Mouse (Mus musculus) forebrain, postnatal 0 days (tissue): ENCODE data around the gene Nudt16l1. TPM values are rescaled to one million over a fixed set of nuclear protein-coding genes. Genes with fewer than 3 reads are reported as not detected.

Source experiments
- ATAC-seq: fragments of 200-750 bp; cut with Nextera tagmentation; 2 replicates; pipeline ENCODE4 v1.8.0; 2017; ENCODE audit warnings: mild to moderate bottlenecking, moderate library complexity
- DNase-seq: peaks from one replicate; pipeline ENCODE4 v3.0.0-alpha.2; 2015
- H3K27ac ChIP-seq: fragments of 300-500 bp; sonication (generic); 2 replicates; pipeline ENCODE4 v1.5.1; 2014; ENCODE audit warnings: low read depth, mild to moderate bottlenecking, antibody characterized with exemption, low read length, moderate library complexity, mixed read lengths
- H3K27me3 ChIP-seq: fragments of 300-500 bp; sonication (generic); 2 replicates; pipeline ENCODE4 v1.6.1; 2014; ENCODE audit warnings: mild to moderate bottlenecking, low read length, mixed read lengths; ENCODE audit not compliant: insufficient read depth
- H3K36me3 ChIP-seq: fragments of 300-500 bp; sonication (generic); 2 replicates; pipeline ENCODE4 v1.6.1; 2014; ENCODE audit warnings: mild to moderate bottlenecking, moderate library complexity; ENCODE audit not compliant: insufficient read depth
- H3K4me1 ChIP-seq: fragments of 300-500 bp; sonication (generic); 2 replicates; pipeline ENCODE4 v1.6.1; 2014; ENCODE audit warnings: antibody characterized with exemption; ENCODE audit not compliant: insufficient read depth
- H3K4me2 ChIP-seq: fragments of 300-500 bp; sonication (generic); 2 replicates; pipeline ENCODE4 v1.6.1; 2014; ENCODE audit warnings: low read depth, mild to moderate bottlenecking, moderate library complexity
- H3K4me3 ChIP-seq: fragments of 300-500 bp; sonication (generic); 2 replicates; pipeline ENCODE4 v1.5.1; 2014; ENCODE audit warnings: low read depth, low read length, mixed read lengths
- H3K9ac ChIP-seq: fragments of 300-500 bp; sonication (generic); 2 replicates; pipeline ENCODE4 v1.6.1; 2014; ENCODE audit warnings: mild to moderate bottlenecking
- H3K9me3 ChIP-seq: fragments of 300-500 bp; sonication (generic); 2 replicates; pipeline ENCODE4 v1.6.1; 2016; ENCODE audit warnings: low read length
- CTCF ChIP-seq: sonication (generic); IDR thresholded peaks from 2 replicates; pipeline ENCODE4 v1.5.1; 2016; ENCODE audit warnings: antibody characterized with exemption, control low read depth, low read depth
- WGBS: fragments of 180-500 bp; shearing (Covaris S2); extraction: QIAGEN DNeasy Blood & Tissue Kit; methylation state at CpG from one replicate; pipeline ENCODE4 v1.1.7; 2014; 5-methylcytosine and 5-hydroxymethylcytosine counted together
- polyA plus RNA-seq: library from polyadenylated mRNA; unstranded; fragments of >200 nt; fragmentation: Nextera tagmentation; extraction: Ambion mirVana; gene quantifications from 2 replicates; pipeline ENCODE4 v1.2.1, GENCODE M21; 2015
- total RNA-seq: library from RNA; depleted of rRNA; stranded (reverse); fragments of >200 nt; gene quantifications from 2 replicates; pipeline ENCODE4 v1.2.3, GENCODE M21; 2014; rRNA removed

The Nudt16l1 gene
- total RNA-seq (36.6 and 40.0 TPM in 2 replicates), polyA plus RNA-seq (133 and 140 TPM in 2 replicates)

DNA sequence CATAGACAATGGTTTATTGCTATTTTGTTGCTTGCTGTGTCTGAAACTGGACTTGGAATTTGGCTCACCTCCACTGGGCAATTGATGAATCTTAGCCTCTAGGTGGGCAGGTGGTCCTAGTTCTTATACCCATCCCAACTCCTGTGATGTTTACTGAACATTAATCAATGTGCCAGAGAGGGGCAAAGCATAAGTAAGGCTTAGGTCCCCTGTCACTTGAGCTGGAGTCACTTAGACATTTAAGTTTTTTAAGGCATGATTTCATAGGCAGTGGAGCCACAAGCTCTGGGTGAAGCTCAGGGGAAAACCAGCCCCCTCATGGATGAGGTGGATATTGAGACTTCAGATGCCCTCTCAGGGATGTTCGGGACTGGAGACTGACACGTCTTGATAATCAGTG, at the start of gene Nudt16l1:
Gene Nudt16l1, plus strand, starts transcription at position 301 of the 400 bp plus-strand sequence.
- Histone ChIP-seq H3K4me1 (peaks cover 8% of the 10 kb centered on the region; the same call in 1 of the 2 replicates), H3K27ac (peak within 1 kb of the TSS; percentile 87), H3K36me3 (peaks cover 74% of the 10 kb centered on the region), H3K4me3 (peak within 1 kb of the TSS; percentile 95), H3K9ac (peak within 1 kb of the TSS; percentile 98), H3K4me2 (peak within 1 kb of the TSS; percentile 95), H3K27me3 (no peaks in the 10 kb centered on the region), H3K9me3 (no peaks in the 10 kb centered on the region)
- ATAC-seq = no peak
- WGBS = 9% methylated on average over 2 of the region's 2 CpGs
- TF ChIP-seq CTCF = no peak
- DNase-seq = no peak

- Histone ChIP-seq H3K27ac (no peak overlapping the region), H3K36me3 (no peaks in the 10 kb centered on the region), H3K9me3 (no peaks in the 10 kb centered on the region), H3K4me2 (no peak overlapping the region), H3K9ac (no peak overlapping the region), H3K4me1 (peaks cover 16% of the 10 kb centered on the region), H3K4me3 (no peak overlapping the region), H3K27me3 (no peaks in the 10 kb centered on the region)
- TF ChIP-seq CTCF = no peak
- 71% methylated on average over 4 of the region's 4 CpGs for WGBS
- ATAC-seq (no peak), DNase-seq (no peak)
These were observed 48.3 kb upstream of the Nudt16l1 start for GRCm38 (mm10) chr16:4890201-4890709.

DNA sequence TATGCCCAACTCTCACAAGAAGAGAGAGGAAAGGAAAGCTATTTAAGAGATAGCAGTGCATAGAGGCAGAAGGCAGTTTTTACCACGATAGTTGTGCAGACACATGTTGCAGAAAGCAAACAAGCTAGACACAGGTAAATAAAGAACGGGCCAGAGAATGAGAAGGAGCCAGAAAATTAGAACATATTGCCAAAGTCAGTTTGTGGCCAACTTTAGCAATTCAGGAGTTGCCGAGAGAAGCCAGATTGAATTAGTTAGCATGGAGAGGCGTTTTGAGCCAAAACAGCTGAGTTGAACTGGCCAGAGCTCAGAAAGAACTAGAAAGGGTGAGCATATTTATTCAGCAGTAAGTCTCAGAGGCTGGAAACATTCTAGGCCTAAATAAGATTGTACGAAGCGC, 46.4 kb upstream of the Nudt16l1 start:
- no peaks in the 10 kb centered on the region for H3K9me3 ChIP-seq
- WGBS = 65% methylated on average over 6 of the region's 6 CpGs
- no peaks in the 10 kb centered on the region for H3K27me3 ChIP-seq
- H3K36me3 ChIP-seq = no peaks in the 10 kb centered on the region
- no peak for TF ChIP-seq CTCF
- ATAC-seq (no peak), DNase-seq (no peak)
- H3K9ac ChIP-seq = no peak overlapping the region
- no peak overlapping the region for H3K27ac ChIP-seq
- no peak overlapping the region for H3K4me2 ChIP-seq
- H3K4me3 ChIP-seq = no peak overlapping the region
- peaks cover 13% of the 10 kb centered on the region for H3K4me1 ChIP-seq

DNA sequence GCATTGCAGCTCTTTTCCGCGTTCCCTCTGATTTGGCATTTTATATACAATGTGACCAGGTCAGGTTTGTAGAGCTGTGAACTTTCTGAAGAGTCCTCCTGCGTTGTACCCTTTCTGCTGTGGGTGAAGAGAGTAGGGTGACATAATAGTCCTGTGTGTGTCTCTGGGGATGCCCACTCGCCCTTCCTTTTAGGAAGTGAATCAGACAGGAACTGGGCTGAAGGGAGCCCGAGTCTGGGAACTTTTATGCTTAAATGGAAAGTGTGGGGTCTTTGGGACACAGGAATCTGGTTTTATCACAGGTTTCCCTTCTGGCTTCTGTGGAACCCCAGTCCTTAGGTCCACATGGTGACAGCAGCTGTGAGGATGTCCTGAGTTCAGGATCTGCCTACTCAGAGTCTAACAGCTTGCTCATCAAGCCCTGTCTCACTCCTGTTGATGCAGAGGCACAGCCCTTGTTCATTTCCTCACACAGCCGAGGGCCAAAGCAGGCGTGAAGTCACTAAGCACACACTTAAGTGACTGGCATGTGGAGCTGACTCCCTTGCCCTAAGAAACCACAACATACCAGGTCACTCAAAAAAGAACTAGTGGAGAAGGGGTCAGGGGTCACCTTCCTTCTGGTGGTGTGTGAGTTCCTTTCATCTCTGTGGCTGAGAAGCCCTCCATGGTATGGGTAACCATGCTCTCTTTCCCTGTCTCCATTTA, 44.2 kb upstream of the Nudt16l1 start:
- WGBS = 87% methylated on average over 7 of the region's 7 CpGs
- ATAC-seq (no peak), DNase-seq (no peak)
- Histone ChIP-seq H3K4me1 (no peaks in the 10 kb centered on the region), H3K27me3 (no peaks in the 10 kb centered on the region), H3K4me2 (no peak overlapping the region), H3K4me3 (no peak overlapping the region), H3K27ac (no peak overlapping the region), H3K36me3 (no peaks in the 10 kb centered on the region), H3K9ac (no peak overlapping the region), H3K9me3 (no peaks in the 10 kb centered on the region)
- no peak for TF ChIP-seq CTCF

- Histone ChIP-seq H3K9ac (no peak overlapping the region), H3K4me3 (no peak overlapping the region), H3K9me3 (no peaks in the 10 kb centered on the region), H3K27me3 (no peaks in the 10 kb centered on the region), H3K36me3 (no peaks in the 10 kb centered on the region), H3K4me1 (no peaks in the 10 kb centered on the region), H3K4me2 (no peak overlapping the region), H3K27ac (no peak overlapping the region)
- no peak for ATAC-seq
- 76% methylated on average over 5 of the region's 5 CpGs for WGBS
- no peak for TF ChIP-seq CTCF
- DNase-seq = no peak
These were observed 42.1 kb upstream of the Nudt16l1 start for GRCm38 (mm10) chr16:4896249-4897027.

DNA sequence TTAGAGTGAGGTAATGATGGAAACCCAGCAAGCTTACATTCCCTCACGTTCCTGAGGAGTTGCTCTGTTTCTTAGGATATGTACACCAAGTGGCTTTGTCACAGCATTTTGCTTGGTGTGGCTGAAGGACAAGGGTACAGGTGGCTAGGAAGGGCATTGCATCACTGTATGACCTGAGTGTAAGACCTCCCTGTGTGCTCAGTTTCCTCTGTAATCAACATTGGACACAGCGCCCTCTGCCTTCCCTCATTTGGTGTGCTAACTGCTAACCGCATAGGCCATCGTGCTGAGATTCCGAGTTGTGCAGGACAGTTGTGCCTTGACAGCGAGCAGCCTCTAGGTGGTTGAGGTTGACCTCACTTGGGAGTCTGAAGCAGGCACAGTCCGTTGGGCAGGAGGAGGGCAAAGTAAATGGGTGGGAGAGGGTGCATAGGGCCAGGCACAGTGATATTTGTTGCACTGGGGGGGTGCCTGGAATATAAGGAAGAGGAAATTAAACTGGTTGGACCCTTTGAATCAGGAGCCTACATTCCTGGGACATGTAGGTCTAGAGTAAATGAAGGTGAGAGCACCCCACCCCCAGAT, 41.3 kb upstream of the Nudt16l1 start:
- Histone ChIP-seq H3K9me3 (no peaks in the 10 kb centered on the region), H3K4me2 (no peak overlapping the region), H3K27me3 (no peaks in the 10 kb centered on the region), H3K9ac (no peak overlapping the region), H3K36me3 (no peaks in the 10 kb centered on the region), H3K4me3 (no peak overlapping the region), H3K27ac (no peak overlapping the region), H3K4me1 (no peaks in the 10 kb centered on the region)
- TF ChIP-seq CTCF = peak; percentile 31
- 50% methylated on average over 7 of the region's 7 CpGs for WGBS
- DNase-seq = no peak
- no peak for ATAC-seq

DNA sequence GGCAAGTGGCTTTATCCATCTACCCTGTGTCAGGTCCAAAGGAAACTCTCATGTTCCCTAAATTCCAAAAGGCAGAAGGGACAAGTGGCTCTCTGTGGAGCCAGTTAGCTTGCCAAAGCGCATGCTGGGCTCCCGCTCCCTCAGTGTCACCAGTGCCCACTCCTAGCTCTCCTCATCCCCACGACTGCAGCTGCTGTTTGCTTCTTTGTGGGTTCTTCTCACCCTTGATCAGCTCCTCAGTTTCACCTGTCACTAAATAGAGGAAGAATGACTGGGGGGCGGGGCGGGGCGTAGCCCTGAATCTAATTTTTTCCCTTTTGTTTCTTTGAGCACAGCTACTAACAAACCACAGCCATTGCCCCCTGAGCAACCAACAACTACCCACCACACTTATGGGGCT, 39.7 kb upstream of the Nudt16l1 start:
- WGBS = 77% methylated on average over 6 of the region's 6 CpGs
- DNase-seq (no peak), ATAC-seq (no peak)
- Histone ChIP-seq H3K27me3 (no peaks in the 10 kb centered on the region), H3K36me3 (0 out of 2 replicates have a peak, but pooled peaks cover 4% of the 10 kb centered on the region), H3K4me3 (no peak overlapping the region), H3K27ac (no peak overlapping the region), H3K9ac (no peak overlapping the region), H3K4me1 (no peaks in the 10 kb centered on the region), H3K4me2 (no peak overlapping the region), H3K9me3 (no peaks in the 10 kb centered on the region)
- no peak for TF ChIP-seq CTCF
